Mouse (Mus musculus) midbrain, embryonic 12.5 days (tissue): Measurements from ENCODE around the gene Tmtc4. TPM values are rescaled to one million over a fixed set of nuclear protein-coding genes. Genes with fewer than 3 reads are reported as not detected.

Experiments
- ATAC-seq: fragments of 200-750 bp; cut with Nextera tagmentation; 2 replicates; pipeline ENCODE4 v1.8.0; 2017; ENCODE audit warnings: low read depth, moderate TSS enrichment, moderate library complexity; ENCODE audit not compliant: low FRiP score
- H3K27ac ChIP-seq: fragments of 300-500 bp; sonication (generic); replicated peaks from 2 replicates; pipeline ENCODE4 v1.5.1; 2016; ENCODE audit warnings: mild to moderate bottlenecking
- H3K27me3 ChIP-seq: fragments of 300-500 bp; sonication (generic); 2 replicates; pipeline ENCODE4 v1.6.1; 2016; ENCODE audit warnings: mild to moderate bottlenecking
- H3K36me3 ChIP-seq: fragments of 300-500 bp; sonication (generic); 2 replicates; pipeline ENCODE4 v1.6.1; 2016
- H3K4me1 ChIP-seq: fragments of 300-500 bp; sonication (generic); 2 replicates; pipeline ENCODE4 v1.6.1; 2016
- H3K4me2 ChIP-seq: fragments of 300-500 bp; sonication (generic); replicated peaks from 2 replicates; pipeline ENCODE4 v1.6.1; 2016; ENCODE audit warnings: mild to moderate bottlenecking, moderate library complexity
- H3K4me3 ChIP-seq: fragments of 300-500 bp; sonication (generic); 2 replicates; pipeline ENCODE4 v1.5.1; 2016; ENCODE audit warnings: mild to moderate bottlenecking
- H3K9ac ChIP-seq: fragments of 300-500 bp; sonication (generic); replicated peaks from 2 replicates; pipeline ENCODE4 v1.6.1; 2016; ENCODE audit warnings: mild to moderate bottlenecking, moderate library complexity
- H3K9me3 ChIP-seq: fragments of 300-500 bp; sonication (generic); 2 replicates; pipeline ENCODE4 v1.6.1; 2016; ENCODE audit warnings: mild to moderate bottlenecking
- WGBS: fragments of 180-500 bp; shearing (Covaris S2); methylation state at CpG from one replicate; pipeline ENCODE4 v1.1.7; 2016; 5-methylcytosine and 5-hydroxymethylcytosine counted together
- polyA plus RNA-seq: library from polyadenylated mRNA; unstranded; fragments of >200 nt; fragmentation: Nextera tagmentation; extraction: Ambion mirVana; gene quantifications from 2 replicates; pipeline ENCODE4 v1.2.1, GENCODE M21; 2016

Tmtc4 gene
- polyA plus RNA-seq, 1 experiment from 2014 or later, result 45.8 TPM

- Histone ChIP-seq H3K27ac (no peak overlapping the region), H3K9me3 (no peaks in the 10 kb centered on the region), H3K4me1 (no peaks in the 10 kb centered on the region), H3K4me3 (no peak overlapping the region), H3K4me2 (no peak overlapping the region), H3K36me3 (peaks cover 66% of the 10 kb centered on the region), H3K9ac (no peak overlapping the region), H3K27me3 (no peaks in the 10 kb centered on the region)
- no peak for ATAC-seq
- 78% methylated on average over 2 of the region's 2 CpGs for WGBS
Measured at GRCm38 (mm10) chr14:122968049-122968448, 15.8 kb downstream of the Tmtc4 start.

GRCm38 (mm10) chr14:122957941-122958340, 25.9 kb downstream of the Tmtc4 start:
- no peaks in the 10 kb centered on the region for H3K27me3 ChIP-seq
- no peak overlapping the region for H3K9ac ChIP-seq
- 0 out of 2 replicates have a peak, but pooled peaks have one; percentile 49 for ATAC-seq
- no peak overlapping the region for H3K27ac ChIP-seq
- H3K36me3 ChIP-seq, result peaks cover 17% of the 10 kb centered on the region; the same call in 1 of the 2 replicates
- H3K4me1 ChIP-seq, result no peaks in the 10 kb centered on the region
- 89% methylated on average over 8 of the region's 8 CpGs for WGBS
- no peak overlapping the region for H3K4me3 ChIP-seq
- H3K4me2 ChIP-seq, result no peak overlapping the region
- no peaks in the 10 kb centered on the region for H3K9me3 ChIP-seq

GRCm38 (mm10) chr14:122953331-122953730, 30.5 kb downstream of the Tmtc4 start:
- no peaks in the 10 kb centered on the region for H3K9me3 ChIP-seq
- no peaks in the 10 kb centered on the region for H3K27me3 ChIP-seq
- no peak overlapping the region for H3K4me3 ChIP-seq
- no peak overlapping the region for H3K4me2 ChIP-seq
- no peak overlapping the region for H3K9ac ChIP-seq
- peaks cover 13% of the 10 kb centered on the region; the same call in 1 of the 2 replicates for H3K36me3 ChIP-seq
- no peak overlapping the region for H3K27ac ChIP-seq
- ATAC-seq, result peak; percentile 60; the same call in 1 of the 2 replicates
- 20% methylated on average over 1 of the region's 1 CpGs for WGBS
- H3K4me1 ChIP-seq, result no peaks in the 10 kb centered on the region

GRCm38 (mm10) chr14:122952556-122952955, 31.3 kb downstream of the Tmtc4 start:
- 76% methylated on average over 1 of the region's 1 CpGs for WGBS

GRCm38 (mm10) chr14:122951676-122952445, 32.0 kb downstream of the Tmtc4 start:
- H3K4me3 ChIP-seq, result no peak overlapping the region
- peaks cover 22% of the 10 kb centered on the region for H3K36me3 ChIP-seq
- no peak overlapping the region for H3K4me2 ChIP-seq
- H3K9me3 ChIP-seq, result no peaks in the 10 kb centered on the region
- H3K27ac ChIP-seq, result no peak overlapping the region
- H3K4me1 ChIP-seq, result no peaks in the 10 kb centered on the region
- WGBS, result 88% methylated on average over 6 of the region's 6 CpGs
- H3K27me3 ChIP-seq, result no peaks in the 10 kb centered on the region
- H3K9ac ChIP-seq, result no peak overlapping the region
- no peak for ATAC-seq

More at GRCm38 (mm10) chr14:122952556-122952955, 31.3 kb downstream of the Tmtc4 start:
- H3K9me3 ChIP-seq, result no peaks in the 10 kb centered on the region
- H3K36me3 ChIP-seq, result peaks cover 20% of the 10 kb centered on the region
- H3K9ac ChIP-seq, result no peak overlapping the region
- no peak overlapping the region for H3K4me3 ChIP-seq
- H3K4me2 ChIP-seq, result no peak overlapping the region
- H3K27me3 ChIP-seq, result no peaks in the 10 kb centered on the region
- no peaks in the 10 kb centered on the region for H3K4me1 ChIP-seq
- no peak overlapping the region for H3K27ac ChIP-seq
- ATAC-seq, result no peak

GRCm38 (mm10) chr14:122950915-122951314, 32.9 kb downstream of the Tmtc4 start:
- no peak overlapping the region for H3K9ac ChIP-seq
- H3K4me1 ChIP-seq, result no peaks in the 10 kb centered on the region
- H3K27me3 ChIP-seq, result no peaks in the 10 kb centered on the region
- no peak for ATAC-seq
- no peak overlapping the region for H3K27ac ChIP-seq
- no peaks in the 10 kb centered on the region for H3K9me3 ChIP-seq
- peaks cover 27% of the 10 kb centered on the region for H3K36me3 ChIP-seq
- no peak overlapping the region for H3K4me3 ChIP-seq
- WGBS, result 93% methylated on average over 1 of the region's 1 CpGs
- no peak overlapping the region for H3K4me2 ChIP-seq

GRCm38 (mm10) chr14:122943475-122943853, 40.4 kb downstream of the Tmtc4 start:
- H3K36me3 ChIP-seq, result peaks cover 41% of the 10 kb centered on the region
- H3K27ac ChIP-seq, result no peak overlapping the region
- no peak overlapping the region for H3K4me3 ChIP-seq
- H3K9me3 ChIP-seq, result no peaks in the 10 kb centered on the region
- no peak overlapping the region for H3K4me2 ChIP-seq
- 73% methylated on average over 3 of the region's 3 CpGs for WGBS
- ATAC-seq, result peak; percentile 48; the same call in 1 of the 2 replicates
- no peak overlapping the region for H3K9ac ChIP-seq
- peaks cover 10% of the 10 kb centered on the region for H3K4me1 ChIP-seq
- no peaks in the 10 kb centered on the region for H3K27me3 ChIP-seq

- Histone ChIP-seq H3K4me2 (no peak overlapping the region), H3K9ac (no peak overlapping the region), H3K27me3 (no peaks in the 10 kb centered on the region), H3K9me3 (no peaks in the 10 kb centered on the region), H3K4me1 (peaks cover 10% of the 10 kb centered on the region), H3K36me3 (peaks cover 39% of the 10 kb centered on the region), H3K27ac (no peak overlapping the region), H3K4me3 (no peak overlapping the region)
- peak; percentile 86 for ATAC-seq
- 65% methylated on average over 4 of the region's 4 CpGs for WGBS
Measured at GRCm38 (mm10) chr14:122942757-122943474, 40.9 kb downstream of the Tmtc4 start.

- peaks cover 35% of the 10 kb centered on the region for H3K36me3 ChIP-seq
Measured at GRCm38 (mm10) chr14:122936460-122936859, 47.4 kb downstream of the Tmtc4 start.

GRCm38 (mm10) chr14:122920011-122920410, 63.8 kb downstream of the Tmtc4 start:
- 80% methylated on average over 5 of the region's 5 CpGs for WGBS
- no peaks in the 10 kb centered on the region for H3K4me1 ChIP-seq
- ATAC-seq, result no peak
- no peaks in the 10 kb centered on the region for H3K27me3 ChIP-seq
- H3K4me3 ChIP-seq, result no peak overlapping the region
- H3K4me2 ChIP-seq, result no peak overlapping the region
- H3K27ac ChIP-seq, result no peak overlapping the region
- H3K9ac ChIP-seq, result no peak overlapping the region
- no peaks in the 10 kb centered on the region for H3K9me3 ChIP-seq
- H3K36me3 ChIP-seq, result peaks cover 9% of the 10 kb centered on the region; the same call in 1 of the 2 replicates

More at GRCm38 (mm10) chr14:122936460-122936859, 47.4 kb downstream of the Tmtc4 start:
- WGBS, result 83% methylated on average over 1 of the region's 1 CpGs
- H3K27me3 ChIP-seq, result no peaks in the 10 kb centered on the region
- no peak overlapping the region for H3K4me2 ChIP-seq
- ATAC-seq, result no peak
- H3K9ac ChIP-seq, result no peak overlapping the region
- no peak overlapping the region for H3K4me3 ChIP-seq
- no peaks in the 10 kb centered on the region for H3K9me3 ChIP-seq
- H3K27ac ChIP-seq, result no peak overlapping the region
- no peaks in the 10 kb centered on the region for H3K4me1 ChIP-seq

- no peak for ATAC-seq
- Histone ChIP-seq H3K4me1 (peaks cover 6% of the 10 kb centered on the region; the same call in 1 of the 2 replicates), H3K36me3 (0 out of 2 replicates have a peak, but pooled peaks cover 9% of the 10 kb centered on the region), H3K4me3 (no peak overlapping the region), H3K9me3 (no peaks in the 10 kb centered on the region), H3K27ac (no peak overlapping the region), H3K4me2 (no peak overlapping the region), H3K27me3 (peaks cover 10% of the 10 kb centered on the region), H3K9ac (no peak overlapping the region)
- WGBS, result 94% methylated on average over 1 of the region's 1 CpGs
Measured at GRCm38 (mm10) chr14:122917676-122918075, 66.2 kb downstream of the Tmtc4 start.

- ATAC-seq, result no peak
- 77% methylated on average over 6 of the region's 6 CpGs for WGBS
- H3K4me1 ChIP-seq, result peaks cover 8% of the 10 kb centered on the region
- peak within 1 kb of the TSS; percentile 65 for H3K4me3 ChIP-seq
- H3K36me3 ChIP-seq, result 0 out of 2 replicates have a peak, but pooled peaks cover 6% of the 10 kb centered on the region
- H3K27me3 ChIP-seq, result peaks cover 28% of the 10 kb centered on the region
- H3K4me2 ChIP-seq, result peak within 1 kb of the TSS; percentile 98
- peak within 1 kb of the TSS; percentile 62 for H3K9ac ChIP-seq
- 0 out of 2 replicates have a peak, but pooled peaks cover under 1% of the 10 kb centered on the region for H3K9me3 ChIP-seq
- no peak within 1 kb of the TSS for H3K27ac ChIP-seq
Measured at GRCm38 (mm10) chr14:122913657-122914056, 70.2 kb downstream of the Tmtc4 start, which contains the start of gene Ggact. Gene Ggact (minus strand): TSS chr14:122913757.
